Mouse (Mus musculus) lung, adult 2 months (tissue): ENCODE results near the gene Cep104.

Source experiments
- CTCF ChIP-seq: fragments of 200-500 bp; IDR thresholded peaks from 2 replicates; pipeline ENCODE4 v1.5.1; 2011; ENCODE audit warnings: mild to moderate bottlenecking, low read length, control low read depth; ENCODE audit not compliant: insufficient read depth
- POLR2A ChIP-seq: fragments of 200-500 bp; IDR thresholded peaks from 2 replicates; pipeline ENCODE4 v1.6.1; 2011; ENCODE audit warnings: low read depth, mild to moderate bottlenecking, control low read depth, low read length, borderline replicate concordance; ENCODE audit errors: extremely low read depth

DNA sequence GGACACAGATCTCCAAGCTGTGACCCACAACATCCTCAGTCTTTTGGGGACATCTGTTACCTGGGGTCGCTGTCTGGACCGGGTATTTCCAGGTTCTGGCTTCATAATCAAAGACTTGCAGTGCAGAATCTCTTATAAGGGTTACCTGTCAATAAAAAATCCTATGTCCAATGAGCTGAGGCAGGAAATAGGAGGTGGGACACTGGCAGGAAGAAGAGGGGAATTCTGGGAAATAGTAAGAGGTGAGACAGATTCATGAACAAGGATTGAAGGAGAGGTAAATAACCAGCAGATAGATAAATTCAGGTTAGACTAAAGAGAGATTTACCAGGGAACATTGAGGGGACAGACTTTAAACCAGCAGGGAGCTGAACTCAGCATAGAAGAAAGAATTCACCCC, 24.6 kb upstream of the Cep104 start:
- TF ChIP-seq POLR2A: no peak
- no peak for TF ChIP-seq CTCF
